Mouse (Mus musculus): ENCODE results near the gene Ppp1r14d. TPM values are rescaled to one million over a fixed set of nuclear protein-coding genes. Genes with fewer than 3 reads are reported as not detected.

The Ppp1r14d gene
- polyA plus RNA-seq, 1 experiment, result 1.6 TPM

GRCm38 (mm10) chr2:119203871-119204460 is 25.7 kb downstream of the Ppp1r14d start:
- H3K4me1 ChIP-seq (ENCODE audit: control insufficient read depth, insufficient read depth, low read length), result no peaks in the 10 kb centered on the region
- no peak overlapping the region for H3K4me3 ChIP-seq (ENCODE audit: insufficient read depth, low read depth, low read length)
- no peak overlapping the region for H3K27ac ChIP-seq (ENCODE audit: insufficient read depth, low read depth, low read length)
- TF ChIP-seq CTCF (conservative IDR thresholded peaks at IDR 0.05; ENCODE audit: insufficient read depth, insufficient read length, low read depth, low read length), result no peak
- TF ChIP-seq POLR2A (IDR thresholded peaks at IDR 0.05; ENCODE audit: low read depth, low read length), result no peak
- H3K36me3 ChIP-seq (ENCODE audit: control insufficient read depth, insufficient read depth, low read length), result no peaks in the 10 kb centered on the region
- WGBS, result 33% methylated on average over 4 of the region's 4 CpGs
- peak; percentile 23 for DNase-seq
- H3K27me3 ChIP-seq (replicated peaks; ENCODE audit: control insufficient read depth, insufficient read depth, low read length), result no peaks in the 10 kb centered on the region

DNA sequence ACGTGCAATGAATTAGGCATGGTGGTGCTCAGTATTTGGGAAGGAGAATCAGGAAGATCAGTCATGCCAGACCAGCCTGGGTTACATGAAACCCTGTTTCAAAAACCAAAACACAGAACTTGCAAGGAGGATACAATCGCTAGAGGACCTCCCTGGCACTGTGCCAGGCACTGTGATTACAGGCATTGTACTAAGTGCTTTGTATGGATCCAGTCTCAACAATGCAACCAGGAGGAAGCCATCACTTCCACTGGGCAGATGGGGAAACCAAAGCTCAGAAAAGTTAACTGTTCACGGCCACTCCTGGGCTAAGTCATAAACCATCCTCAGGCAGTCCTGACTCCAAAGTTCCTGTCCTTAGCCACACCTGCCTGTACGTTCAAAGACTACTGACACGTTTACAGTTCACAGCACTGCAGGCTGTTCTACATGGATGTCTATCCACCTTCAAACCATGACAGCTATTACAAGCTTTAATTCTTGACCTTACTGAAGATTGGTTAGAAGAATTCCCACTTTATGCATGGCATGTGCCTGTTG is 26.7 kb downstream of the Ppp1r14d start:
- H3K27me3 ChIP-seq (replicated peaks; ENCODE audit: control insufficient read depth, insufficient read depth, low read length), result no peaks in the 10 kb centered on the region
- no peak overlapping the region for H3K27ac ChIP-seq (ENCODE audit: insufficient read depth, low read depth, low read length)
- TF ChIP-seq CTCF (conservative IDR thresholded peaks at IDR 0.05; ENCODE audit: insufficient read depth, insufficient read length, low read depth, low read length) (no peak), POLR2A (IDR thresholded peaks at IDR 0.05; ENCODE audit: low read depth, low read length) (no peak)
- H3K4me3 ChIP-seq (ENCODE audit: insufficient read depth, low read depth, low read length), result no peak overlapping the region
- no peaks in the 10 kb centered on the region for H3K36me3 ChIP-seq (ENCODE audit: control insufficient read depth, insufficient read depth, low read length)
- peak; percentile 31 for DNase-seq
- no peaks in the 10 kb centered on the region for H3K4me1 ChIP-seq (ENCODE audit: control insufficient read depth, insufficient read depth, low read length)
- WGBS, result 29% methylated on average over 5 of the region's 5 CpGs

- no peak for TF ChIP-seq CTCF (conservative IDR thresholded peaks at IDR 0.05; ENCODE audit: insufficient read depth, insufficient read length, low read depth, low read length)
- no peak for TF ChIP-seq POLR2A (IDR thresholded peaks at IDR 0.05; ENCODE audit: low read depth, low read length)
- no peak overlapping the region for H3K27ac ChIP-seq (ENCODE audit: insufficient read depth, low read depth, low read length)
- no peaks in the 10 kb centered on the region for H3K27me3 ChIP-seq (replicated peaks; ENCODE audit: control insufficient read depth, insufficient read depth, low read length)
These were observed 30.8 kb downstream of the Ppp1r14d start for GRCm38 (mm10) chr2:119198934-119199333.

DNA sequence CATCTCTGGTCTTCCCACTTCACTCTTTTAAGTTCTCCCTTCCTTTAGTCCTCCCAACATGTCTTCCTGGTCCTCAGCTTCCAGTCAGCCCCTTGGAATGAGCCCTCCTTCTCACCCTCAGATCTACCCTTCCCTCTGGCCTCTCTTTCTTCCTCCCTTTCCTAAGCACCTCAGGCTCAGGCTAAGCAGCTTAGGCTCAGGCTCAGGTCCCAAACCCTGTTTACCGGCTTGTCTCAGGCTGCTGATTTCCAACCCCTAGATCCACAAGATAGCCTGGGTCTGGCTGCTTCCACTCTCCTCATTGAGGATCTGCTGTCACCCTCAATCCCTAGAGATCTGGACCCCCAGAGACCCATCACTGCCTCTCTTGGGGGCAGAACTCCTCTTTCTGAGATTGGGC is 31.7 kb downstream of the Ppp1r14d start:
- TF ChIP-seq CTCF (conservative IDR thresholded peaks at IDR 0.05; ENCODE audit: insufficient read depth, insufficient read length, low read depth, low read length), result no peak
- no peak for TF ChIP-seq POLR2A (IDR thresholded peaks at IDR 0.05; ENCODE audit: low read depth, low read length)
- no peaks in the 10 kb centered on the region for H3K27me3 ChIP-seq (replicated peaks; ENCODE audit: control insufficient read depth, insufficient read depth, low read length)
- no peak overlapping the region for H3K4me3 ChIP-seq (ENCODE audit: insufficient read depth, low read depth, low read length)
- H3K27ac ChIP-seq (ENCODE audit: insufficient read depth, low read depth, low read length), result no peak overlapping the region
- no peaks in the 10 kb centered on the region; the same call in 1 of the 2 replicates for H3K4me1 ChIP-seq (ENCODE audit: control insufficient read depth, insufficient read depth, low read length)
- no peak for DNase-seq
- 53% methylated on average over 1 of the region's 1 CpGs for WGBS
- H3K36me3 ChIP-seq (ENCODE audit: control insufficient read depth, insufficient read depth, low read length), result no peaks in the 10 kb centered on the region

More at GRCm38 (mm10) chr2:119198934-119199333, 30.8 kb downstream of the Ppp1r14d start:
- DNase-seq, result no peak
- Histone ChIP-seq H3K4me1 (ENCODE audit: control insufficient read depth, insufficient read depth, low read length) (no peaks in the 10 kb centered on the region; the same call in 1 of the 2 replicates), H3K36me3 (ENCODE audit: control insufficient read depth, insufficient read depth, low read length) (no peaks in the 10 kb centered on the region), H3K4me3 (ENCODE audit: insufficient read depth, low read depth, low read length) (no peak overlapping the region)
- 73% methylated on average over 3 of the region's 3 CpGs for WGBS

GRCm38 (mm10) chr2:119197493-119197892 is 32.2 kb downstream of the Ppp1r14d start:
- WGBS, result 94% methylated on average over 1 of the region's 1 CpGs
- H3K4me1 ChIP-seq (ENCODE audit: control insufficient read depth, insufficient read depth, low read length), result no peaks in the 10 kb centered on the region; the same call in 1 of the 2 replicates
- no peaks in the 10 kb centered on the region for H3K36me3 ChIP-seq (ENCODE audit: control insufficient read depth, insufficient read depth, low read length)
- no peaks in the 10 kb centered on the region for H3K27me3 ChIP-seq (replicated peaks; ENCODE audit: control insufficient read depth, insufficient read depth, low read length)
- no peak for DNase-seq
- no peak overlapping the region for H3K4me3 ChIP-seq (ENCODE audit: insufficient read depth, low read depth, low read length)
- no peak overlapping the region for H3K27ac ChIP-seq (ENCODE audit: insufficient read depth, low read depth, low read length)
- TF ChIP-seq POLR2A (IDR thresholded peaks at IDR 0.05; ENCODE audit: low read depth, low read length) (no peak), CTCF (conservative IDR thresholded peaks at IDR 0.05; ENCODE audit: insufficient read depth, insufficient read length, low read depth, low read length) (no peak)

GRCm38 (mm10) chr2:119196316-119197108 is 33.2 kb downstream of the Ppp1r14d start:
- no peak for DNase-seq
- 58% methylated on average over 4 of the region's 4 CpGs for WGBS
- no peak overlapping the region for H3K27ac ChIP-seq (ENCODE audit: insufficient read depth, low read depth, low read length)
- H3K4me1 ChIP-seq (ENCODE audit: control insufficient read depth, insufficient read depth, low read length), result no peaks in the 10 kb centered on the region; the same call in 1 of the 2 replicates
- no peaks in the 10 kb centered on the region for H3K27me3 ChIP-seq (replicated peaks; ENCODE audit: control insufficient read depth, insufficient read depth, low read length)
- H3K36me3 ChIP-seq (ENCODE audit: control insufficient read depth, insufficient read depth, low read length), result no peaks in the 10 kb centered on the region
- TF ChIP-seq CTCF (conservative IDR thresholded peaks at IDR 0.05; ENCODE audit: insufficient read depth, insufficient read length, low read depth, low read length) (no peak), POLR2A (IDR thresholded peaks at IDR 0.05; ENCODE audit: low read depth, low read length) (no peak)
- H3K4me3 ChIP-seq (ENCODE audit: insufficient read depth, low read depth, low read length), result no peak overlapping the region

- no peak for TF ChIP-seq CTCF (conservative IDR thresholded peaks at IDR 0.05; ENCODE audit: insufficient read depth, insufficient read length, low read depth, low read length)
- no peak for TF ChIP-seq POLR2A (IDR thresholded peaks at IDR 0.05; ENCODE audit: low read depth, low read length)
These were observed 35.6 kb downstream of the Ppp1r14d start for GRCm38 (mm10) chr2:119194140-119194539.

More at GRCm38 (mm10) chr2:119194140-119194539, 35.6 kb downstream of the Ppp1r14d start:
- H3K36me3 ChIP-seq (ENCODE audit: control insufficient read depth, insufficient read depth, low read length), result no peaks in the 10 kb centered on the region
- H3K27ac ChIP-seq (ENCODE audit: insufficient read depth, low read depth, low read length), result no peak overlapping the region
- H3K4me3 ChIP-seq (ENCODE audit: insufficient read depth, low read depth, low read length), result no peak overlapping the region
- DNase-seq, result no peak
- WGBS, result 82% methylated on average over 5 of the region's 5 CpGs
- H3K4me1 ChIP-seq (ENCODE audit: control insufficient read depth, insufficient read depth, low read length), result peaks cover 1% of the 10 kb centered on the region; the same call in 1 of the 2 replicates
- no peaks in the 10 kb centered on the region for H3K27me3 ChIP-seq (replicated peaks; ENCODE audit: control insufficient read depth, insufficient read depth, low read length)

Data from kidney, adult 2 months (tissue).